49 mouse cellular contexts compared by ENCODE assay signal in the genomic region with DNA sequence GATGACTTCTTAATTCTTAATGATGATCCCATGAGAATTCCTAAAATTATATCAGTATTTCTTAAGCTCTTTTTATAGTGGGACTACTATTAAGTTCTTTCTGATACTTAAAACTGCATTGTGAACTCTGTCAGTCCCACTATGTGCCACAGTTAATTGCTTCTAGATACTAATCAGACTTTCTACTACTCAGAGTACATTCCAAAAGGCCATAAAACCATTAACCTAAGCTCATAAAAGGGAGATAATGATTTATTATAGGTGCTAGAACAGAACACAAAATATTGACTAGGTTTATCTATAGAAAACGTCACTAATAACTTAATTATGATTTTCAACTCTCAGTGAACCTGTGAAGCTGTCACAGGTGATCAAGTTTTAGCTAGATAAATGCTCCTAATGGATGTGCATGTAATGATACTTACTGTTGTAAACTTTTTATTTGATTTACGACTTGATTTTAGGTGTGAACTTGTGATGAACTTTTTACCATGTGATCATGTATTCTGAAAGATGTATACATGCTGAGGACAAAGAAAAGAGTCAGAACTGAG. TPM values are rescaled to one million over a fixed set of nuclear protein-coding genes. Genes with fewer than 3 reads are reported as not detected.
"Had no signal": no experiment of that assay in that cellular context is flagged by ENCODE, and none has a peak within 500 bp of the region (broad histone marks: within the 10 kb centered on the region; RNA-seq: fewer than 3 reads in every experiment).

No protein-coding gene starts in this region.

- H3K36me3 ChIP-seq: heart, embryonic 10.5 days; heart, embryonic 12.5 days; heart, embryonic 13.5 days; heart, embryonic 15.5 days; hindbrain, embryonic 12.5 days; hindbrain, embryonic 13.5 days; hindbrain, embryonic 15.5 days; kidney, embryonic 15.5 days had no signal

- H3K9me3 ChIP-seq: heart, embryonic 10.5 days; heart, embryonic 12.5 days; heart, embryonic 13.5 days; heart, embryonic 15.5 days; hindbrain, embryonic 12.5 days; hindbrain, embryonic 13.5 days; hindbrain, embryonic 15.5 days; kidney, embryonic 15.5 days had no signal

- ATAC-seq: hindbrain, embryonic 16.5 days; inflammation-experienced regulatory T-cells, adult 6 months had no signal

- DNase-seq: heart, adult 18-20 months; heart, adult 2 months; heart, postnatal 10 days; heart, postnatal 14 days; heart, postnatal 36 days; heart, postnatal 4 days; kidney, adult 18-20 months; kidney, adult 2 months; kidney, adult 8-10 months; kidney, adult 9 months; kidney, postnatal 10 days; kidney, postnatal 14 days; kidney, postnatal 25 days; kidney, postnatal 36 days; kidney, postnatal 4 days; layer of hippocampus, adult 9-11 months; layer of hippocampus, postnatal 36 days had no signal

- H3K27ac ChIP-seq: heart, adult 2 months; heart, embryonic 10.5 days; heart, embryonic 13.5 days; heart, embryonic 15.5 days; hindbrain, embryonic 12.5 days; hindbrain, embryonic 13.5 days; hindbrain, embryonic 14.5 days; hindbrain, embryonic 15.5 days; kidney, embryonic 15.5 days; kidney, postnatal 0 days; layer of hippocampus, adult 2 months; left cerebral cortex, adult 2 months had no signal

- H3K9ac ChIP-seq: heart, embryonic 12.5 days; heart, embryonic 13.5 days; heart, embryonic 15.5 days; hindbrain, embryonic 12.5 days; hindbrain, embryonic 13.5 days; hindbrain, embryonic 14.5 days; hindbrain, embryonic 15.5 days; kidney, embryonic 15.5 days had no signal

- H3K4me2 ChIP-seq: heart, embryonic 11.5 days; heart, embryonic 12.5 days; heart, embryonic 13.5 days; heart, embryonic 15.5 days; hindbrain, embryonic 12.5 days; hindbrain, embryonic 13.5 days; hindbrain, embryonic 14.5 days; hindbrain, embryonic 15.5 days; kidney, embryonic 15.5 days had no signal

- H3K4me1 ChIP-seq: heart, embryonic 10.5 days; heart, embryonic 12.5 days; heart, embryonic 13.5 days; heart, embryonic 15.5 days; hindbrain, embryonic 12.5 days; hindbrain, embryonic 13.5 days; hindbrain, embryonic 15.5 days; kidney, embryonic 15.5 days had no signal

- H3K27me3 ChIP-seq: heart, embryonic 12.5 days; heart, embryonic 13.5 days; heart, embryonic 15.5 days; hindbrain, embryonic 12.5 days; hindbrain, embryonic 13.5 days; hindbrain, embryonic 15.5 days; kidney, embryonic 15.5 days had no signal

- H3K4me3 ChIP-seq: heart, adult 2 months; heart, embryonic 10.5 days; heart, embryonic 12.5 days; heart, embryonic 13.5 days; heart, embryonic 15.5 days; hindbrain, embryonic 12.5 days; hindbrain, embryonic 13.5 days; hindbrain, embryonic 15.5 days; kidney, embryonic 15.5 days; layer of hippocampus, adult 2 months; left cerebral cortex, adult 2 months had no signal

RNA-seq across cellular contexts. Expression of a gene that starts 6.1 kb away (rescaled TPM):
- total RNA-seq: heart, adult 18-20 months; heart, adult 2 months; heart, adult 8-10 months; heart, postnatal 10 days; heart, postnatal 14 days; heart, postnatal 25 days; heart, postnatal 36 days; heart, postnatal 4 days; hematopoietic stem cell, adult 5-6 weeks; layer of hippocampus, adult 18-20 months; layer of hippocampus, adult 2 months; layer of hippocampus, adult 8-10 months; layer of hippocampus, postnatal 10 days; layer of hippocampus, postnatal 14 days; layer of hippocampus, postnatal 25 days; layer of hippocampus, postnatal 36 days; left cerebral cortex, adult 18-20 months; left cerebral cortex, adult 2 months; left cerebral cortex, adult 8-10 months had no signal
- polyA plus RNA-seq: heart, adult 2 months; heart, embryonic 10.5 days; heart, embryonic 11.5 days; heart, embryonic 12.5 days; heart, embryonic 13.5 days; heart, embryonic 14.5 days; heart, embryonic 15.5 days; heart, embryonic 16.5 days; heart, postnatal 0 days; hindbrain, embryonic 11.5 days; hindbrain, embryonic 12.5 days; hindbrain, embryonic 13.5 days; hindbrain, embryonic 14.5 days; hindbrain, embryonic 15.5 days; hindbrain, embryonic 16.5 days; kidney, adult 2 months; kidney, embryonic 14.5 days; kidney, embryonic 15.5 days; kidney, embryonic 16.5 days; kidney, postnatal 0 days; large intestine, adult 2 months had no signal

RNA-seq across cellular contexts. Expression of a gene that starts 6.6 kb away (rescaled TPM):
- total RNA-seq: heart, adult 18-20 months; heart, adult 2 months; heart, adult 8-10 months; heart, postnatal 10 days; heart, postnatal 14 days; heart, postnatal 25 days; heart, postnatal 36 days; heart, postnatal 4 days; hematopoietic stem cell, adult 5-6 weeks; layer of hippocampus, adult 18-20 months; layer of hippocampus, adult 2 months; layer of hippocampus, adult 8-10 months; layer of hippocampus, postnatal 10 days; layer of hippocampus, postnatal 14 days; layer of hippocampus, postnatal 25 days; layer of hippocampus, postnatal 36 days; left cerebral cortex, adult 18-20 months; left cerebral cortex, adult 2 months; left cerebral cortex, adult 8-10 months had no signal
- polyA plus RNA-seq: heart, adult 2 months; heart, embryonic 10.5 days; heart, embryonic 11.5 days; heart, embryonic 12.5 days; heart, embryonic 13.5 days; heart, embryonic 14.5 days; heart, embryonic 15.5 days; heart, embryonic 16.5 days; heart, postnatal 0 days; hindbrain, embryonic 11.5 days; hindbrain, embryonic 12.5 days; hindbrain, embryonic 13.5 days; hindbrain, embryonic 14.5 days; hindbrain, embryonic 15.5 days; hindbrain, embryonic 16.5 days; kidney, adult 2 months; kidney, embryonic 14.5 days; kidney, embryonic 15.5 days; kidney, embryonic 16.5 days; kidney, postnatal 0 days; large intestine, adult 2 months had no signal

RNA-seq across cellular contexts. Expression of a gene that starts 27.0 kb away (rescaled TPM):
- total RNA-seq: heart, adult 18-20 months; heart, adult 2 months; heart, adult 8-10 months; heart, postnatal 10 days; heart, postnatal 14 days; heart, postnatal 25 days; heart, postnatal 36 days; heart, postnatal 4 days; hematopoietic stem cell, adult 5-6 weeks; layer of hippocampus, adult 18-20 months; layer of hippocampus, adult 2 months; layer of hippocampus, adult 8-10 months; layer of hippocampus, postnatal 10 days; layer of hippocampus, postnatal 14 days; layer of hippocampus, postnatal 25 days; layer of hippocampus, postnatal 36 days; left cerebral cortex, adult 18-20 months; left cerebral cortex, adult 2 months; left cerebral cortex, adult 8-10 months had no signal
- polyA plus RNA-seq: heart, adult 2 months; heart, embryonic 11.5 days; heart, embryonic 12.5 days; heart, embryonic 13.5 days; heart, embryonic 14.5 days; heart, embryonic 15.5 days; heart, embryonic 16.5 days; heart, postnatal 0 days; hindbrain, embryonic 11.5 days; hindbrain, embryonic 12.5 days; hindbrain, embryonic 13.5 days; hindbrain, embryonic 14.5 days; hindbrain, embryonic 15.5 days; hindbrain, embryonic 16.5 days; kidney, adult 2 months; kidney, embryonic 14.5 days; kidney, embryonic 15.5 days; kidney, embryonic 16.5 days; kidney, postnatal 0 days; large intestine, adult 2 months had no signal

RNA-seq across cellular contexts. Expression of a gene that starts 29.3 kb away (rescaled TPM):
- total RNA-seq: heart, adult 18-20 months; heart, adult 2 months; heart, adult 8-10 months; heart, postnatal 10 days; heart, postnatal 14 days; heart, postnatal 25 days; heart, postnatal 36 days; heart, postnatal 4 days; hematopoietic stem cell, adult 5-6 weeks; layer of hippocampus, adult 18-20 months; layer of hippocampus, adult 2 months; layer of hippocampus, adult 8-10 months; layer of hippocampus, postnatal 10 days; layer of hippocampus, postnatal 14 days; layer of hippocampus, postnatal 25 days; layer of hippocampus, postnatal 36 days; left cerebral cortex, adult 18-20 months; left cerebral cortex, adult 2 months; left cerebral cortex, adult 8-10 months had no signal
- polyA plus RNA-seq: heart, adult 2 months; heart, embryonic 10.5 days; heart, embryonic 11.5 days; heart, embryonic 12.5 days; heart, embryonic 13.5 days; heart, embryonic 14.5 days; heart, embryonic 15.5 days; heart, embryonic 16.5 days; heart, postnatal 0 days; hindbrain, embryonic 11.5 days; hindbrain, embryonic 12.5 days; hindbrain, embryonic 13.5 days; hindbrain, embryonic 14.5 days; hindbrain, embryonic 15.5 days; hindbrain, embryonic 16.5 days; inflammation-experienced regulatory T-cells, adult 6 months; kidney, adult 2 months; kidney, embryonic 14.5 days; kidney, embryonic 15.5 days; kidney, embryonic 16.5 days; kidney, postnatal 0 days; large intestine, adult 2 months had no signal
